Mouse (Mus musculus): ENCODE results near the gene Gm11168. TPM values are rescaled to one million over a fixed set of nuclear protein-coding genes. Genes with fewer than 3 reads are reported as not detected.
"Not testable (repeated sequence)": the region's sequence is repeated elsewhere in the genome, so short reads cannot be mapped to it uniquely, and the experiment has no call there.

The Gm11168 gene
- polyA plus RNA-seq, 3 experiments from 2014 or later, result 0.84 to 2.4 TPM; not detected in 1

DNA sequence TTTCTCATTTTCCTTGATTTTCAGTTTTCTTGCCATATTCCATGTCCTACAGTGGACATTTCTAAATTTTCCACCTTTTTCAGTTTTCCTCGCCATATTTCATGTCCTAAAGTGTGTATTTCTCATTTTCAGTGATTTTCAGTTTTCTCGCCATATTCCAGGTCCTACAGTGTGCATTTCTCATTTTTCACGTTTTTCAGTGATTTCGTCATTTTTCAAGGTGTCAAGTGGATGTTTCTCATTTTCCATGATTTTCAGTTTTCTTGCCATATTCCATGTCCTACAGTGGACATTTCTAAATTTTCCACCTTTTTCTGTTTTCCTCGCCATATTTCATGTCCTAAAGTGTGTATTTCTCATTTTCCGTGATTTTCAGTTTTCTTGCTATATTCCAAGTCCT lies 22.5 kb downstream of the Gm11168 start:
- not testable (repeated sequence) for ATAC-seq

DNA sequence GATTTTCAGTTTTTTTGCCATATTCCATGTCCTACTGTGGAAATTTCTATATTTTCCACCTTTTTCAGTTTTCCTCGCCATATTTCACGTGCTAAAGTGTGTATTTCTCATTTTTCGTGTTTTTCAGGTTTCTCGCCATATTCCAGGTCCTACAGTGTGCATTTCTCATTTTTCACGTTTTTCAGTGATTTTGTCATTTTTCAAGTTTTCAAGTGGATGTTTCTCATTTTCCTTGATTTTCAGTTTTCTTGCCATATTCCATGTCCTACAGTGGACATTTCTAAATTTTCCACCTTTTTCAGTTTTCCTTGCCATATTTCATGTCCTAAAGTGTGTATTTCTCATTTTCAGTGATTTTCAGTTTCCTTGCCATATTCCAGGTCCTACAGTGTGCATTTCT lies 23.0 kb downstream of the Gm11168 start:
- not testable (repeated sequence) for ATAC-seq

DNA sequence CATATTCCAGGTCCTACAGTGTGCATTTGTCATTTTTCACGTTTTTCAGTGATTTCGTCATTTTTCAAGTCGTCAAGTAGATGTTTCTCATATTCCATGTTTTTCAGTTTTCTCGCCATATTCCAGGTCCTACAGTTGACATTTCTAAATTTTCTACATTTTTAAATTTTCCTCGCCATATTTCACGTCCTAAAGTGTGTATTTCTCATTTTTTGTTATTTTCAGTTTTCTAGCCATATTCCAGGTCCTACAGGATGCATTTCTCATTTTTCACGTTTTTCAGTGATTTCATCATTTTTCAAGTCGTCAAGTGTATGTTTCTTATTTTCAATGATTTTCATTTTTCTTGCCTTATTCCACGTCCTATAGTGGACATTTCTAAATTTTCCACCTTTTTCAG lies 23.6 kb downstream of the Gm11168 start:
- ATAC-seq, result not testable (repeated sequence)

GRCm38 (mm10) chr9:3027200-3027599 lies 24.1 kb downstream of the Gm11168 start:
- ATAC-seq, result not testable (repeated sequence)

DNA sequence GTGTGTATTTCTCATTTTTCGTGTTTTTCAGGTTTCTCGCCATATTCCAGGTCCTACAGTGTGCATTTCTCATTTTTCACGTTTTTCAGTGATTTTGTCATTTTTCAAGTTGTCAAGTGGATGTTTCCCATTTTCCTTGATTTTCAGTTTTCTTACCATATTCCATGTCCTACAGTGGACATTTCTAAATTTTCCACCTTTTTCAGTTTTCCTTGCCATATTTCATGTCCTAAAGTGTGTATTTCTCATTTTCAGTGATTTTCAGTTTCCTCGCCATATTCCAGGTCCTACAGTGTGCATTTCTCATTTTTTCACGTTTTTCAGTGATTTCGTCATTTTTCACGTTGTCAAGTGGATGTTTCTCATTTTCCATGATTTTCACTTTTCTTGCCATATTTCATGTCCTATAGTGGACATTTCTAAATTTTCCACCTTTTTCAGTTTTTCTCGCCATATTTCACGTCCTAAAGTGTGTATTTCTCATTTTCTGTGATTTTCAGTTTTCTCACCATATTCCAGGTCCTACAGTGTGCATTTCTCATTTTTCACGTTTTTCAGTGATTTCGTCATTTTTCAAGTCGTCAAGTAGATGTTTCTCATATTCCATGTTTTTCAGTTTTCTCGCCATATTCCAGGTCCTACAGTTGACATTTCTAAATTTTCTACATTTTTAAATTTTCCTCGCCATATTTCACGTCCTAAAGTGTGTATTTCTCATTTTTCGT lies 26.3 kb downstream of the Gm11168 start:
- not testable (repeated sequence) for ATAC-seq

- not testable (repeated sequence) for ATAC-seq
Measured at GRCm38 (mm10) chr9:3030677-3031318, 27.7 kb downstream of the Gm11168 start.

- not testable (repeated sequence) for ATAC-seq
Measured at GRCm38 (mm10) chr9:3034299-3034698, 31.2 kb downstream of the Gm11168 start, which contains the start of gene Gm17535. Gene Gm17535 (plus strand): TSS chr9:3034599.

DNA sequence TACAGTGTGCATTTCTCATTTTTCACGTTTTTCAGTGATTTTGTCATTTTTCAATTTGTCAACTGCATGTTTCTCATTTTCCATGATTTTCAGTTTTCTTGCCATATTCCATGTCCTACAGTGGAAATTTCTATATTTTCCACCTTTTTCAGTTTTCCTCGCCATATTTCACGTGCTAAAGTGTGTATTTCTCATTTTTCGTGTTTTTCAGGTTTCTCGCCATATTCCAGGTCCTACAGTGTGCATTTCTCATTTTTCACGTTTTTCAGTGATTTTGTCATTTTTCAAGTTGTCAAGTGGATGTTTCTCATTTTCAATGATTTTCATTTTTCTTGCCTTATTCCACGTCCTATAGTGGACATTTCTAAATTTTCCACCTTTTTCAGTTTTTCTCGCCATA lies 33.4 kb downstream of the Gm11168 start, which contains the start of gene Gm10715:
Gm10715 (plus strand) TSS at position 301 of the 400 bp plus-strand sequence.
- not testable (repeated sequence) for ATAC-seq

- not testable (repeated sequence) for ATAC-seq
Measured at GRCm38 (mm10) chr9:3038161-3038560, 35.0 kb downstream of the Gm11168 start.

Other genes with a start within 250 kb of the Gm11168 start
- under 1 TPM in 1 of 3 experiments, not detected in 2; 0.74 TPM for gene Gm10722, start 2.4 kb upstream of the Gm11168 start, polyA plus RNA-seq (2017; shearing (Covaris generic))
- under 1 TPM in 1 of 3 experiments, not detected in 2; 0.99 TPM for gene Gm10721, start 9.8 kb downstream of the Gm11168 start, polyA plus RNA-seq (2017; shearing (Covaris generic))
- gene Gm10720, start 12.3 kb downstream of the Gm11168 start, polyA plus RNA-seq (2017; shearing (Covaris generic)), result not detected
- gene Gm10719, start 14.1 kb downstream of the Gm11168 start, polyA plus RNA-seq (2017; shearing (Covaris generic)), result 1 to 10 TPM in 1 of 3 experiments, under 1 TPM in 1, not detected in 1; 0.89 to 3.2 TPM
- 1 to 10 TPM in 2 of 3 experiments, not detected in 1; 1.3 TPM for gene Gm10718, start 20.2 kb downstream of the Gm11168 start, polyA plus RNA-seq (2017; shearing (Covaris generic))
- 1 to 10 TPM; 3.1 to 8.1 (median 4.5) TPM for gene Gm10717, start 22.1 kb downstream of the Gm11168 start, polyA plus RNA-seq (2017; shearing (Covaris generic))
- gene Gm17535, start 31.3 kb downstream of the Gm11168 start, polyA plus RNA-seq (2017; shearing (Covaris generic)), result not detected
- gene Gm10715, start 33.5 kb downstream of the Gm11168 start, polyA plus RNA-seq (2017; shearing (Covaris generic)), result not detected

Measured in inflammation-experienced regulatory T-cells, adult 6 months (primary cell).